Mouse (Mus musculus) heart, postnatal 0 days (tissue): ENCODE results near the gene Gm49325. TPM values are rescaled to one million over a fixed set of nuclear protein-coding genes. Genes with fewer than 3 reads are reported as not detected.

Experiments used
- ATAC-seq: fragments of 200-750 bp; cut with Nextera tagmentation; 2 replicates; pipeline ENCODE4 v1.8.0; 2017; ENCODE audit warnings: low read depth, moderate number of reproducible peaks, moderate library complexity; ENCODE audit not compliant: insufficient read depth
- DNase-seq: peaks from one replicate; pipeline ENCODE4 v3.0.0-alpha.2; 2016; ENCODE audit warnings: low spot score
- H3K27ac ChIP-seq: fragments of 300-500 bp; sonication (generic); 2 replicates; pipeline ENCODE4 v1.5.1; 2014; ENCODE audit warnings: low read depth, mild to moderate bottlenecking
- H3K27me3 ChIP-seq: fragments of 300-500 bp; sonication (generic); 2 replicates; pipeline ENCODE4 v1.6.1; 2014; ENCODE audit warnings: low read length, mixed read lengths; ENCODE audit not compliant: control insufficient read depth, insufficient read depth
- H3K36me3 ChIP-seq: fragments of 300-500 bp; sonication (generic); replicated peaks from 2 replicates; pipeline ENCODE4 v1.6.1; 2014; ENCODE audit warnings: low read length, mixed read lengths; ENCODE audit not compliant: control insufficient read depth, insufficient read depth
- H3K4me1 ChIP-seq: fragments of 300-500 bp; sonication (generic); 2 replicates; pipeline ENCODE4 v1.6.1; 2014; ENCODE audit warnings: antibody characterized with exemption; ENCODE audit not compliant: control insufficient read depth, insufficient read depth
- H3K4me2 ChIP-seq: fragments of 300-500 bp; sonication (generic); 2 replicates; pipeline ENCODE4 v1.6.1; 2014; ENCODE audit warnings: low read depth, mild to moderate bottlenecking, low read length, moderate library complexity
- H3K4me3 ChIP-seq: fragments of 300-500 bp; sonication (generic); 2 replicates; pipeline ENCODE4 v1.5.1; 2014; ENCODE audit warnings: low read depth, low read length
- H3K9ac ChIP-seq: fragments of 300-500 bp; sonication (generic); replicated peaks from 2 replicates; pipeline ENCODE4 v1.6.1; 2014; ENCODE audit warnings: low read depth, low read length, mixed read lengths
- H3K9me3 ChIP-seq: fragments of 300-500 bp; sonication (generic); replicated peaks from 2 replicates; pipeline ENCODE4 v1.6.1; 2016; ENCODE audit warnings: low read length; ENCODE audit not compliant: control insufficient read depth
- CTCF ChIP-seq: IDR thresholded peaks from 2 replicates; pipeline ENCODE4 v1.5.1; 2016; ENCODE audit warnings: antibody characterized with exemption, control low read depth, low read depth
- EP300 ChIP-seq: IDR thresholded peaks from 2 replicates; pipeline ENCODE4 v1.6.1; 2016; ENCODE audit warnings: antibody characterized with exemption, low read depth
- WGBS: fragments of 180-500 bp; shearing (Covaris S2); extraction: QIAGEN DNeasy Blood & Tissue Kit; methylation state at CpG from one replicate; pipeline ENCODE4 v1.1.7; 2014; 5-methylcytosine and 5-hydroxymethylcytosine counted together
- polyA plus RNA-seq: library from polyadenylated mRNA; unstranded; fragments of >200 nt; fragmentation: Nextera tagmentation; extraction: Ambion mirVana; gene quantifications from 2 replicates; pipeline ENCODE4 v1.2.1, GENCODE M21; 2015
- total RNA-seq: library from RNA; depleted of rRNA; stranded (reverse); fragments of >200 nt; gene quantifications from 2 replicates; pipeline ENCODE4 v1.2.3, GENCODE M21; 2014; ENCODE audit warnings: low replicate concordance

Gene Gm49325
- total and polyA plus RNA-seq, 2 experiments from 2014 or later: 13.7 TPM; not detected in 1

GRCm38 (mm10) chr10:77613409-77613808 is 7.4 kb downstream of the Gm49325 start:
- Histone ChIP-seq H3K9me3 (no peaks in the 10 kb centered on the region), H3K36me3 (peaks cover 78% of the 10 kb centered on the region), H3K4me3 (no peak overlapping the region), H3K4me2 (no peak overlapping the region), H3K27ac (peak overlapping the region; percentile 81), H3K9ac (no peak overlapping the region), H3K4me1 (no peaks in the 10 kb centered on the region; the same call in 1 of the 2 replicates), H3K27me3 (no peaks in the 10 kb centered on the region)
- WGBS: 42% methylated on average over 3 of the region's 3 CpGs
- DNase-seq (peak; percentile 81), ATAC-seq (peak; percentile 81)
- TF ChIP-seq EP300 (no peak; the same call in 1 of the 2 replicates), CTCF (no peak)

GRCm38 (mm10) chr10:77615647-77616046 is 9.7 kb downstream of the Gm49325 start:
- Histone ChIP-seq H3K36me3 (peaks cover 71% of the 10 kb centered on the region), H3K9ac (no peak overlapping the region), H3K27ac (no peak overlapping the region), H3K9me3 (no peaks in the 10 kb centered on the region), H3K4me3 (no peak overlapping the region), H3K4me2 (no peak overlapping the region), H3K4me1 (no peaks in the 10 kb centered on the region; the same call in 1 of the 2 replicates), H3K27me3 (no peaks in the 10 kb centered on the region)
- ATAC-seq (no peak), DNase-seq (no peak)
- 90% methylated on average over 8 of the region's 8 CpGs for WGBS
- TF ChIP-seq EP300 (no peak), CTCF (no peak)

GRCm38 (mm10) chr10:77616166-77616565 is 10.2 kb downstream of the Gm49325 start:
- 89% methylated on average over 9 of the region's 9 CpGs for WGBS
- H3K4me3 ChIP-seq: no peak overlapping the region
- no peaks in the 10 kb centered on the region for H3K27me3 ChIP-seq
- DNase-seq (no peak), ATAC-seq (no peak)
- TF ChIP-seq EP300: no peak
- TF ChIP-seq CTCF: no peak
- no peaks in the 10 kb centered on the region for H3K9me3 ChIP-seq
- H3K9ac ChIP-seq: no peak overlapping the region
- no peaks in the 10 kb centered on the region; the same call in 1 of the 2 replicates for H3K4me1 ChIP-seq
- H3K27ac ChIP-seq: no peak overlapping the region
- peaks cover 66% of the 10 kb centered on the region for H3K36me3 ChIP-seq
- no peak overlapping the region for H3K4me2 ChIP-seq

GRCm38 (mm10) chr10:77616926-77617325 is 10.9 kb downstream of the Gm49325 start:
- no peak for TF ChIP-seq CTCF
- TF ChIP-seq EP300: no peak
- Histone ChIP-seq H3K4me3 (no peak overlapping the region), H3K4me2 (no peak overlapping the region), H3K27me3 (no peaks in the 10 kb centered on the region), H3K9me3 (no peaks in the 10 kb centered on the region), H3K9ac (no peak overlapping the region), H3K36me3 (peaks cover 59% of the 10 kb centered on the region), H3K4me1 (peaks cover 7% of the 10 kb centered on the region; the same call in 1 of the 2 replicates), H3K27ac (no peak overlapping the region)
- no peak for DNase-seq
- 92% methylated on average over 7 of the region's 7 CpGs for WGBS
- ATAC-seq: no peak

- whole genome bisulfite sequencing: 72% methylated on average over 8 of the region's 8 CpGs
- H3K4me1 ChIP-seq: peaks cover 32% of the 10 kb centered on the region
- peak overlapping the region; percentile 94 for H3K27ac ChIP-seq
- DNase-seq (no peak), ATAC-seq (no peak)
- TF ChIP-seq CTCF (no peak), EP300 (no peak)
- H3K4me3 ChIP-seq: peak overlapping the region; percentile 93
- H3K9ac ChIP-seq: peak overlapping the region; percentile 97
- peak overlapping the region; percentile 77 for H3K4me2 ChIP-seq
- peaks cover 22% of the 10 kb centered on the region for H3K36me3 ChIP-seq
- H3K9me3 ChIP-seq: no peaks in the 10 kb centered on the region
- no peaks in the 10 kb centered on the region for H3K27me3 ChIP-seq
Observed at GRCm38 (mm10) chr10:77621546-77621945, 15.5 kb downstream of the Gm49325 start.
